Mouse (Mus musculus) thymus, adult 18-20 months (tissue): Measurements from ENCODE around the gene Nradd.

ENCODE experiments used
- DNase-seq, 2 experiments: peaks; one replicate each; pipeline ENCODE4 v3.0.0; 2022; ENCODE audit warnings: mixed read lengths in 2 of 2

Nradd gene

DNA sequence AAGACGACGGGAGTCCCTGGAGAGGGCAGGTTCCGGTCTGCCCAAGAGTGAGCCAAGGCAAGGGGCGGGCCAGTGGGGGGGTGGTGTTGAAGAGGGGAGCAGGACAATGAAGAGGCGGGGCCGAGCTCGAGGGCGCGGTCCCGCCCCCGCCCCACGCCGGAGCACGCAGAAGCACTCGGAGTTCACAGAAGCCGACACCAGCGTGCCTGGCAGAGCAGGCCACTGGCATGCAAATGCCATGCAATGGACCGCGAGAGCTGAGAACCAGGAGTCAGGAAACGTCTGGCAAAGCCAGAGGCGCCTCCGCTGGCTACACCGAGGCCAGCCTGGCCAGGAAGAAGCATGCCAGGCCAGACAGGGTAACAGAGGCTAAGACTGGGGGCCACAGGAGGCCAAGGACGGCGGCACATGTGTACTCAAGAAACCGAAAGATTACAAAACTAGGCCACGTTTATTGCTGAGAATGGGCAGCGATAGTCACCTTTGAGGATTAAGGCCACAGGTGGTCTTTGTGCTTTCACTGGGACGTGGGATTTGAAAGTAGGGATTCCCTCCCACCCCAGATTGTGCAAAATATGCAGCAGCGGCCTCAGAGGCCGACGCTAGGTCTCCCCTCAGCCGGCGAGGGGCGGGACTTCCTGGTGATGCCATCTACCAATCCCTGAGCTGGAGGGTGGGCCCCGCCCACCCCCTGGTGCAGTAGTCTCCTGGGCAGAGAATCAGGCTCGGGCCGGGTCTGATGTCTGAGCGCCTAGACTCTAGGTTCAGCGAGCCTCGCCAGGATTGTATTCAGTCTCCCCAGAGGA, at the start of gene Nradd:
Nradd (minus strand) TSS at position 92 of the 806 bp plus-strand sequence.
- no peak for DNase-seq

DNA sequence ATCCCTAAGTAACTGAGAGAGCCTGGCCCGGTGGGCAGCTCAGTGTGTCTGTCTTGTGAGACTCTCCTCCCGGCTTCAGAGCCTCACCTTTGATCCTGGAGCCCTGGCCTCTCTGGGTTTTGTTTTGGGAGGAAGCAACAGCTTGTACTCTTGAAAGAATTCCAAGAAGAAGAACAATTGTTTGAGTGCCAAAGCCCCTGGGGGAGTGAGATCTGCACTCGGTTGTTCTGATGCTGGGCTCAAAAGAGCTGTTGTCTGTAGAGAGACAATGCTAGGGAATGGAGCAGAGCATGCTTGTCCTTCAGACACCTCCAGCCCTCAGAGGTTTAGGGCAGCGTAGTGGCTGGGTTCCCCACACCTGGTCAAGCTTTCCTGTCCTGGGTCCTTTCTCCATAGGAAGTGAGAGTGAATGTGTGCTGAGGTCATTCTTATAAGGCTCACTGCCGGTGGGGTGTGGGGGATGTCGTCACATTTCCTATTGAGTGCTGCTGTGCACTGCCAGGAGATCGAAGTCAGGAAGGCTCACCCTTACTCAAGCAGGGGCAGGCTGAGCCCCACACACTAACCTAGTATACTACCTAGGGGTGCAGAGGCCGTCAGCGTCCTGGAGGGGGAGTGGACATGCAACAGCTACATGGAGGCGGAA, 49.0 kb upstream of the Nradd start:
- no peak for DNase-seq

DNA sequence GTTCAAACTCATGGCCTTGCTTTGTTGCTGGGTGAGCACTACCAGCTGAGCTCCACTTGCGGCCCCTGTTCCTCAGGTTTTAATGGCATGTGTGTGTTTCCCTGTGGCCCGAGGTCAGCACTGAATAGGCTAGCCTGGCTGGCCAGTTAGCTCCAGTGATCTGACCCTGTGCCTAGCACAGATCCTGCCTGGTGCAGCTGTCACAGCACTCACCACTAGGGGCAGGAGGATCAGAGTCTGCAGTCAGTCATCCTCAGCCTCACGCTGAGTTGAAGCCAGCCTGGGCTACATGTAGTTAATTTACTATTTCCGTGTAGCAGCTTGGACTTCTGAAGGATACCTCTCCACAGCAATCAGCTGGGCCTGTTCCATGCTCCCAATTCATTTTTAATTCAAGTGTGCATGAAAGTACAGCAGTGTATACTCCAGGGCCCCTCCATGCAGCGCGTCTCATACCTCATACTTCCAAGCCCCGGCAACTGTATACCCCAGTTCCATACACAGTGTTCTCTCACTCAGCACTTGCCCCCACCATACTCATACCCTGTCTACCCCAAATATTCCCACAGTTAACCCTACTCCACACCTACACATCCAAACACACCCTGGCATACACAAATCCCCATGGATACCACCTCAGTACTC, 48.3 kb upstream of the Nradd start:
- no peak for DNase-seq

DNA sequence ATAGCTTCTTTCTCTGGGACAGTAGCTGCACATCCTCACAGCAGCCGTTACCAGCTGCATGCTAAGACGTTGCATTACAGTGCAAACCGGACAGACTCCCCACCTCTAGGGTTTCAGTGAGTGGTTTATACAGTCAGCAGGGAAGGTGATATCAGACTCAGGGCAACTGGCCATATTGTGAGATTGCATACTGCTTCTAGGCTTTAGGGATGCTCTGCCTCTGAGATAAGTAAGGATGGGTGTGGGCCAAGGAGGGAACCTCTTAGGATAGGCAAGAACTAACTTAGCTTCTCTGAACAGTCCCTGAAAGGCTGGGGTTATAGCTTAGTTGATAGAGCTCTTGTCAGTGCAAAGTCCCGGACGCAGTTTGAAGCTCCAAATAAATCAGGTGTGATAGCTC, 45.5 kb upstream of the Nradd start:
- DNase-seq = no peak

DNA sequence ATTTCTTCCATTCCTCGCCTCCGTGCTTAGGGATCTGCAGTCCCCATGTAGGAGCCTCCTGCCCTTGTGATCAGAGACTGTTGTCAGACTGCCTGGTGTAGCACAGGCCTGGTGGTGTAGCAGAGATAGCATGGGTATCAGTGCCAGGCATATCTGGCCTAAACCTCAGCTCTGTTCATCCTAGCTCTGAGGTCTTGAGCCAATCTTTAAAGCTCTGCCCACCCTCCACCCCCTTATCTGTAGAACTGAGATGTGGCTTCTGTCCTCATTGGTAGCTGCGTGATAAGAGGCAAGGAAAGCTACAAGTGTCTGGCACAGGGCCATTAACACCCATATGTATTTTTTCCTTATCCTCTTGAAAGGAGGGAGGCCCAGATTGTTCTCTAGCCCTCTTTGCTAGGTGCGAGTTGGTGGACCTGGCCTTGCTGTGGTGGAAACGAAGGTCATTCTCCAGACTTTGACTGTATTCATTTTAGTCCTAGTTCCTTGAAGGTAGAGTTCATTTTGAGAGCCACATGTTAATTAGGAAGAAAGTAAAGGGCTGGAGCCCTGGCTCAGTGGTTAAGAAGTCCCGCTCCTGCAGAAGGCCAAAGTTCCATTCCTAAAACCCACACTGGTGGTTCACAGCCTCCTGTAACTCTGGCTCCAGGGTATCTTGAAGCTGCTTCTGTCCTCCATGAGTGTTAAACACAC, 44.5 kb upstream of the Nradd start:
- no peak for DNase-seq

DNA sequence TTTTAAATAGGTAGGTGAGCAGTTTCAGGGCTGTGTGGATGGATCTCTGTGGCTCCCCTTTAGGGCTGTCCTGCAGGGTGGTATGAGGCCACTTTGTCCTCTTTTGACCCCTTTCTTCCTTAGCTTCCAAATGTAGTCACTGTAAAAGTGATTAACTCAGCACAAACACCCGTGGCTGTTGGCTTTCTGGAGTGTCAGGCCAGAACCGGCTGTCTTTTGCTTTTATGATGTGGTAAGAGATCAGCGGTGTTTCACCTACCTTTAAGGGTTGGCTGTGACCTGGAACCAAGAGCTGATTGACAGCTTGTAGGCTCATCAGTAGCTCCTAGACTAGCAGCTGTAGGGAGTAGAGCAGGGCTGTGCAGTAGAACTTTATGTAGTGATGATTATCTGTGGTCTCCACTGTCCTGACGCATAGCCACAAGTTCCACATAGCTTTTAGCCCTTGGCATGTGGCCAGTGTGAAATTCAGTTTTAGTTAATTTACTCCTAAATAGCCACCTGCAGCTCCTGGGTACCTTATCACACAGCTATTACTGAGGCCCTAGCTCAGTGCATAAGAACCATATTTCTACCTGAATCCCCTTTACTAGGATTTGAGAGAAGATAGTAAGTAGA, 43.1 kb upstream of the Nradd start:
- no peak for DNase-seq

DNA sequence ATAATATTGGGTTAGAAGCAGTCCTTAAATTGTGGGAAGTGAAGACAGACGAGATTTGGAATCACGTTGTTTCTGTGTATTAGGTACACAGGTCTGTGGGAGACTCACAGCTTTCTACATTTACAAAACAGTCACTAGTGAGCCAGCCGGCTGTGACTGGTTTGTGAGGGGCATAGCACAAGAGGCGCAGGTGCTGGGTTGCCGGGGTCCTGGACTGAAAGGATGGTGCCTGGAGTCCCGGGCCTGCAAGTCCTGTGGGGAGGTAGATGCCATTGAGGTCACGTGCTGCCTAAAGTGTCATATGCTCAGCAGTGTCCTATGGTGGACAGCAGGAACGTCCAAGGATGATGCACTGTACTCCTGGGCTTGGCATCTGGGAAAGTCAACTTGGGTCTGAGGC, 42.1 kb upstream of the Nradd start:
- no peak for DNase-seq

DNA sequence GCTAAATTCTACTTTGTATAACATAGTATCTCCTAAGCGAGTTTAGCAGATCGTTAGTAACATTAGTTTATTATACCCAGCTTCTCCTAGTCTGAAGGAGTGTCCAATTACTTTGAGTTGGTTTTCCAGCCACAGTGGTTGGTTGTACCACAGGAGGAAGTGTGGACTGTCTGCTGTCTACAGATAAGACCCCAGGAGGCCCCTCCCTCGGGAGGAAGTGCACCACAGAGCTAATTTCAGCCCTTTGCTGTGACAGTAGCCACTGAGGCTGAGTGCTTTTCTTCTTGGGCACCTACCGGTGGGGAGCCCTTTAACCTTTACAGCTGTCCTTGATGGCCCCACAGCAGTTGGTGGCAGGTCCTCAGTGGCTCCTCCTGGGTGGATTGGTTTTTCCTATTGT, 41.7 kb upstream of the Nradd start:
- DNase-seq = peak in 1 of 2 experiments; percentile 23

DNA sequence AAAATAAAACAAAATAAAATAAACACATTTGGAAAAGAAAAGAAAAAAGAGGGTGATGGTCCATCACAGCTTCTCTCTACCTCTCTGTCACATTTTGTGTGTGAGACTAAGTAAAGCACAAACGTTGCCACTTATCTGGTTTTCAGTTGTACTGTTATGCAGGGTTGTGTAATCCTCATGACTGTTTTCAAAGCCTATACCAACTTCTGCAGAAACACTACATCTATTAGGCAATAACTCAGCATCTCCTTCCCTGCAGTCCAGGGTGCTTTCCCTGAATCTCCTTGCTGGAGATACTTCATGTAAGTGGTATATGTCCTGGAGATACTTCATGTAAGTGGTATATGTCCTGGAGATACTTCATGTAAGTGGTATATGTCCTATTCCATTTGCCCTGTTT, 38.6 kb upstream of the Nradd start:
- no peak for DNase-seq

DNA sequence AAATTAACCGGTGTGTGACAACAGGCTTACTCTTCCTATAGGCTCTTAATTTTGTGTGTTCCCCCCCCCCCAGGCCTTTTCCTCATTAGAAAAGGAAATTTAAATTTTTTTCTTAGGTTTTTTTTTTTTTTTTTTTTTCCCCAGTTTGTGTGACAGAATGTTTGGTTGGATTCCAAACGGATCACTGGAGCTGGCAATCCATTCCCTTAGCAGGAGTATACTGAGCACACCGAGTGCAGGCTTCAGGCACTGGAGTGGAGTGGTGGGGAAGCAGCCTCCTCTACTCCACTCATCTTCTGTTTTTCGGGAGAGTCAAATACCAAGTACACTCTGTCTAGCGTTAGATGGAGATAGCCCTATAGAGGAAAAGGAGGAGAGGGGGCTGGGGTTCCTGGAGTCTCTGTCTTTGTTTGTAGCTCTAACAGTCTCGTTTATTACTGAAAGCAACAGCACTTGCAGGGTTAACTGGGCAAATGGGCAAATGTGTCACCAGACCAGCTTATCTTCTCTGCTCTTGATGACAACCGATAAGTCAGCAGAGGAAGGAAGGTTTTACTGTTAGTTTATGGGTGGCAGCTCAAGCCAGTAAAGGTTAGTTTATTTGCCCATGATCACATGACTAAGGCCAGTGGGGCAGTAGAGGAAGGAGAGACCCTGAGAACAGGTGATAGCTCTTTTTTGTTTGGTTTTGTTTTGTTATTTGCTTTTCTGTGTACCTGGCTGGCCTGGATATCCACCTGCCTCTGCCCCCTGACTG, 36.8 kb upstream of the Nradd start:
- no peak for DNase-seq

DNA sequence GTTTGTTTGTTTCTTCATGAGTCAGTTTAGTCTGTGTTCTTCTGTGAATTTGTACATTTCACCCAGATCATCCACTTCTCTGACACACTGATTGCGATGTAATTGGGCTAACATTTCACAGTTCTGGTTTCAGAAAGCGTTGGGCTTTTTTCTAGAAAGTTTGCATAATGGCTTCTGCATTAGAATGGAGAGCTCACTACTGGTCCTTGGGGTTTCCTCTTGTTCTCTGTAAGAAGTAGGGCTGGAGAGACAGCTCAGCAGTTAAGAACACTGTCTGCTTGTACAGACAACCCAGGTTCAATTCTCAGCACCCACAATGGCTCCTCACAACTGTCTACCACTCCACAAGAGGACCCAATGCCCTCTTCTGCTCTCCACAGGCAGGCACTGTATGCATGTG, 36.0 kb upstream of the Nradd start:
- no peak for DNase-seq

DNA sequence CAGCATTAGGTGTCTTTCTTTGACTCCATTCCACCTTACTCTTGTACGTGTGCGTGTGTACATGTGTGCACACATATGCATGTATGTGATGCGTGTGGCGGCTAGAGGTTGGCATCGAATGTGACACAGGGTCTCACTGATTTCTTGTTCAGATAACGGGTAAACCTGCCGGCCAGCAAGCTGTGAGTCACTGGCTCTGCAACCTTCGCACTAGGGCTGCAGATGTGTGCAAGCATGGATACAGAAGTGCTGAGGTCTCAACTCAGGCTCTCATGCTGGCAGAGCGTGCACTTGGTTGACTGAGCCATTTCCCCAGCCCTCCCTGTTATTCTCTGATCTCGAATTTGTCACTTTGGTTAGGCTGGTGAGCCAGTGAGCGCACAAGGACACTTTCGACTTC, 35.3 kb upstream of the Nradd start:
- DNase-seq = no peak

DNA sequence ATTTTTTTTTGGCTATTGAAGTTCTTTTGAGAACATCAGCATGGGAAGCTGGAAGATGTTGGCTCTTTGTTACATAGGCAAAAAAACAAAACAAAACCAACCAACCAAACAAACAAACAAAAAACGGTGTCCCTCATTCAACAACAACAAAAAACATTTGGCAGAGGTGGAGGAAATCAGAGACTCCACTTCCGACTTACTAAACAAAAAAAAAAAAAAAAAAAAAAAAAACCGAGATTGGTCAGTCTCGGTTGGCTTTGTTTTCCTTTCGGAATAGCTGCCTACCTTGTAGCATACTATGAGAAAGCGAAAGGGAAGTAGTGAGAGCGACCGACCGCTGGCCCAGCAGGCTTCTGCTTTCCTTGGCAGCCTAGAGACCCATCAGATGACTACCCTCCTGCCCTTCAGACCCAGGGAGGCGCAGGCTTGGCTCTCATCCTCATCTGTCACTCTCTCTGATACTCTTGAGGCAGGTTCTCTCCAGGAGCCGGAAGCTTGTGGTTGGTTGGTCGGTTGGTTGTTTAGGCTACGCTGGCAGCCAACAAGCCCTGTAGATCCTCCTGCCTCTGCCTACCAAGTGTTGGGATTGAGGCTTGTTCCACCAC, 33.3 kb upstream of the Nradd start:
- peak in 1 of 2 experiments; percentile 48 for DNase-seq

DNA sequence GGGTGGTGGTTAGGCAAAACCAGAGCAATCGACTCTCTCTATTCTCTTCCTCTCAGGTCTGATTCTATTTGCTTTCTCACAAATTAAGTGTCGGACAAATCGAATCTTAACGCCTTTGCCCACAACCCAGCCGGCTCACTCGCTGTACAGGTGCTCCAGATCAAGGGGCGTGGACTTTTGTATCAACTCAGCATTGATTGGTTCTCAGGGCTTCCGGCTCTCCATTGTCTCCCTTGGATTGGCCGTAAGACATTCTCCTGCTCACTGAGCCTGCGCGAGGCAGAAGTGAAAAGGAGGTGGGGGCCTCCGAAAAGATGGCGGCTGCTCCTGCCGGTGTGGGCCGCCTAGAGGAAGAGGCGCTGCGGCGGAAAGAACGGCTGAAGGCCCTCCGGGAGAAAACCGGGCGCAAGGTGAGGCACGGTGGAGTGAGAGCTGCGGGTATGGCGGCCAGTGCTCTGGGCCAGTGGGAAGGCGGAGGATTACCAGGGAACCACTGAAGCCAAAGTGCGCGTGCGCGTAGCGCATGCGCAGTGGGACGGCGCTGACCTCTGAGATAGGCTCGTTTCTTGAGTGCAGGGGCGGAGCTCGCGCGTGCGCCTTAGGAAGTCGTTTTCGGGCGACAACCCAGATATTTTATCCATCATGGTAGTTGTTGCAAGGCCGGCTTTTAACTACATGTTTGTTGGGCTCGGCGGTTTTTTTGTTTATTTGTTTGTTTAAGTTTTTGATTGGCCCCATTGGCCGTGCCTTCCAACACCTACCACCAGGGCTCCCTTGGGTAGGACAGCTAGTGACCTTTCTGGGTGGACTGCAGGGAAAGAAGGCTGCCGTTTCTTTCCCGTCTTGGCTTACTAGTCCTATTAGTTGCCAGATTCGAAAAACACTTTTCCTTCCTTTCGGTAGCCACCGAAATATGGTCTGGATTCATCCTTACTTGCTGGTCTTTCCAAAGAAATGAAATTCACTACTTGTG, 32.3 kb upstream of the Nradd start, which contains the start of gene Ccdc12:
Ccdc12 (plus strand) TSS at position 255 of the 973 bp plus-strand sequence.
- DNase-seq = peak; percentile 89 to 96

DNA sequence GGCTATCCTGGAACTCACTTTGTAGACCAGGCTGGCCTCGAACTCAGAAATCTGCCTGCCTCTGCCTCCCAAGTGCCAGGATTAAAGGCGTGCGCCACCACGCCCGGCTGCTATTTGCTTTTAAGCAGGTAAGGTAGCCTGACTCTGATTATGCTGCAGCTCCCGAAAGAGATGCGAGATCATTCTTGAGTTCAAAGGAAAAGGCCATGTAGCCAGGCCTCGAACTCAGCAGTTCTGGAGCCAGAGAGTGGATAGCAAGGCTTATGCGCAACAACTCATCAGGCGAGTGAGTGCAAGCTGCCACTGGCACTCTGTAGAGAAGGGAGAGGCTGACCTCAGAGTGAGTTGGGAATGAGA, 31.4 kb upstream of the Nradd start:
- no peak for DNase-seq

DNA sequence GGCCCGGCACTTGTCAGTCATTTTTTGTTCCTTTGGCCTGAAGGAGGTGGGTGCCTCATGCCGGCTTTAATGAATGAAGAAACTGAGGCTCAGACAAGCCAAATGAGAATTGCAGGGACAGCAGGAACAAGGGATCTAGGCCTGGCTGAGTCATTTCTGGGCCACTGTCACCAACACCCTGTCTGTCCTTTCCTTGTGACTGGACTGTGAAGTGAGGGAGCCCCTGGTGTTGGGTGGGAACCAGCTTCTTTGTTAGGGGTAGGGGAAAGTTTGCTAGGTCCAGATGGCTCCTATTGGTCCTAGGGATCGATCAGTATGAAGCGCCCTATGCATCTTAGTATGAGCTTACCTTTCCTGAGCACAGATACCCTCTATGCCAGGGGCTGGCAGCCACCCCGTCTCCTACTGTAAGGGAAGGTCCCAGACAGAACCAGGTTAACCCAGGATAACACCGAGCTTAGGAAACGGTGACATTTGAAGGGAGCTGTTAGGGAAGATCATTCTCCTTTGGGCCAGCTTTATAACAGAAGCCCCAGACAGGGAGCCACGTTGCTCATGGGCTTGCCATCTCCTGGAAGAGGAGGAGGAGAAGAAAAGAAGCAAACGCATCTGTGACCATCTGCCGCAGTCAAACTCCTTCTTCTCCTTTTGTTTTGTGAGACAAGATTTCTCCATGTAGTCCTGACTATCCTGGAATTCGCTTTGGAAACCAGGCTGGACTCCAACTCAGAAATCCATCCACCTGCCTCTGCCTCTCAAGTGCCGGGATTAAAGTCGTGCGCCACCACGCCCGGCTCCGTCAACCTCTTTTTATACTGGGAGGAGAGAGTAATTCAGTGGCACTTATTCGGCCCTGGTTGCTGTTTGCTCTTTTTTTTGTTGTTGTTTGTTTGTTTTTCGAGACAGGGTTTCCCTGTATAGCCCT, 30.7 kb upstream of the Nradd start:
- DNase-seq = no peak

DNA sequence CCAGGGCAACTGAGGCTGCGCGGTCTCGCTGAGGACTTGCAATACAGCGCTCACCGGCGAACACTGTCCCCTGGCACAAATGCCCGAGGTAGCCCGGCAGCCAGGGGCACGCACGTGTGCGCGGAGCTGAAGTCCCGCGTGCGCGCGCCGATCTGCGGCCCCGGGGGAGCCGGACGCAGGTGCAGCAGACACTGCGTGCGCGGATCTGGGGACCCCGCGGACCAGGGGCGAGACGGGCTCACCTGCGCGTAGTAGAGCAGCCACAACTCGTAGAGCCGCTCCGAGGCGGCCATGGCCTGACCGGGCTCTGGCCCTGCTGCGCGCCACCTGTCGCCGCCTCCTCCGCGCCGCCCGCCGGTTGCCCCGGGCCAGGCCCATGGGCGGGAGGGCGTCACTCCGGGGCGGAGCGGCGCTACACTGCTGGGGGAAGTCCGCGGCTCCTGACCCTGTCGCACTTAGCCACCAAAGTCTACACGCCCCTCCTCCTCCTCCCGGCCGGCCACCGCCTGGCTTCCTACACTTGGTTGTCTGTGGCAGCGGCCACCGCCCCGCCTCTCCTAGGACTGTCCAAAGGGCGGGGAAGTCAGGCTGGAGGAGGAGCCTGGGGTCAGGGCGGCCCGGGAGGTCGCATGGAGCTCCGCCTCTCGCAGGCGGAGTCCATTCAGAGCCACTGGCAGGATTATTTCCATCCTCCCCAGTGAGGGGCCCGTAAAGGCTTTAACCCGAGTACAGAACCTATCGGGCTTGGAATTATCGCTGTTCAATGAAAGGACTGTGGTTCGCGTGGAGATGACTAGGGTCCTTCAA, 29.6 kb upstream of the Nradd start, which contains the start of gene Nbeal2:
Nbeal2 (minus strand) TSS at position 507 of the 807 bp plus-strand sequence.
- DNase-seq = peak; percentile 86 to 88

DNA sequence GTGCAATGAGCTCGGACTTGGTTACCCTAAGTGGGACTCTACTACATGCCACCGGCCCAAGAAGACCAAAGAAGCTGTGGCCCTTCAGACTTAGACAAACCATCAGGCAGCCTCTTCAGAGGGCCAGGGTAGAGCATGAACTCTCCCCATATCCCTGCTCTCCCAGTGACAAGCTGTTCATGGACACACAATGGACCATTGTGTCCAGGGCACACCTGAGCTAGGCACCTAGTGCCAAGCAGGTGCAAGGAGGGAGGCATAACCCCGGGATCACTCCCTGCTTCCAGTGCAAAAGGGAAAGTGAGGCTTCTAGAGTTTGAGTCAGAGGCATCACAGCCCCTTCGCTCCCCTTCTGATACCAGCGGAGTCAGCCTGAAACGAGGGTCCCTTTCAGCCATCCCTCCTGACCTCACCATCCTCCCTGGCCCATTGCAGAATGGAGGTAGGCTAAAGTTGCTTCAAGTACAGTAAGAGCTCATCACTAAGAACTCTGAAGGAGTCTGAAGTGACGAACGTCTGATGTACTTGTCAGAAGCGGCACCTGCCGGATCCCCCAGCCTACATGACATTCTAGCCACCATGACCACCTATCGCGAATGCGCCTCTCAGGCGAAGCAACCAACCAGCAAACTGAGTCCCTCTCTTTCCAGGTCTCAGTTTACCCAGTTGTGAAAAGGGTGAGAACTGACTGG, 28.9 kb upstream of the Nradd start:
- DNase-seq = no peak
